Mouse (Mus musculus) heart, postnatal 14 days (tissue): ENCODE measurements around the gene Cntnap2. TPM values are rescaled to one million over a fixed set of nuclear protein-coding genes. Genes with fewer than 3 reads are reported as not detected.

Source experiments
- DNase-seq, 2 experiments: peaks; one replicate each; pipeline ENCODE4 v3.0.0; 2021 to 2022
- intact Hi-C: fragments of 180-260 bp; cut with DNase I; formaldehyde crosslinking; loops from one replicate; pipeline ENCODE4 v1.15.1; 2025
- total RNA-seq, 2 experiments: library from RNA; stranded (reverse); gene quantifications; 2 replicates each; pipeline ENCODE4 v1.2.3; 2021

The Cntnap2 gene
- total RNA-seq, 2 experiments from 2014 or later = not detected

DNA sequence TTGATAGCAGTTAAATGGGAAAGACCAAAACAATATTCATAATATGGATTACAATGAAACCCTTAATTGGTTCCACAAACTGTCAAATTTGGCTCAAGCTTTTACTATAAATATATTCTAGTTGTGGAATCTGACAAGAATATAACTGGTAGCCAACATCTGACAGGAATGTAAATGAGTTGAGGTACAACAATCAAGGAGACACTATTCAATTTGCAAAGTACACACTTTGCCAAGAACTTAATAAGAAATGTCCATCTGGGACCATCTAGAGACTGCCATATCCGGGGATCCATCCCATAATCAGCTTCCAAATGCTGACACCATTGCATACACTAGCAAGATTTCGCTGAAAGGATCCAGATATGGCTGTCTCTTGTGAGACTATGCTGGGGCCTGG, 1850.0 kb downstream of the Cntnap2 start:
- intact Hi-C loops = no loop called here
- no peak for DNase-seq

GRCm38 (mm10) chr6:46918701-46919274, 1859.6 kb downstream of the Cntnap2 start:
- no peak for DNase-seq

DNA sequence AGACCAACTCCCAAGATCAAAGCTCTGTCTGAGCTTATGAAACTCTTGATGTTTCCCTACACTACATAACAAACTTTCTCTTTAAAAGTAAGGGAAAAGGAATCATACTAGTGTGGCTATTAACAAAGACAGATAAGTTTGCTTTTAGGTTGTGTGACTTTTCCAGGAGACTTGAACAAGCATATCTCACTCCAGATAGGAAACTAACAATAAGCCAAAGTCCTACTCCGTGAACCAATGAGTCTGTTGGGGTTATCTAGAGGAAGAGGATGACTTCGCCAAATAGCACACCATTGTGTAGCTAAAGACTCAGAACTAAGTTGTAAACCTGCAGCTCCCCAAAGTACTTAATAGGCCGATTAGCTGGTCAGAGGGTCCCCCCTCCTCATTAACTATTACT, 1860.8 kb downstream of the Cntnap2 start:
- DNase-seq = no peak
- intact Hi-C loops = no loop called here

More at GRCm38 (mm10) chr6:46918701-46919274, 1859.6 kb downstream of the Cntnap2 start:
- intact Hi-C loops = no loop called here

DNA sequence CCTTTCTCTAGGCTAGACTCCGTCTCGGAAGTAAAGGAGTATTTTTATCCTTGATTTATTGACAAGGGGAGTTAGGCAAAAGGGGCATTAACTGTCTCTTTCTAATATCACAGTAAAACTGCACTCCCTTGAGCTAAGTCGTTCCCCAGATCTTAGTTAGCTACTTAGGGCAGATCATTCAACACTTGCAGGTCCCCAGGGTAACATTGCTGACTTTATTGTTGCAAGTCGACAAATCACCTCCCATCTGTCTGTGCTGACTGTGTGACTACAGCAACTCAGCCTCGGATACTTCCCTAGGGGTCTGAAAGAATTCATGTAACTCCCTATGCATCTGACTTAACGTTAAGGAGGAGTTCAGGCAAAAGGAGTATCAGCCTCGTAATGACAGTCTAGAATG, 1865.6 kb downstream of the Cntnap2 start:
- intact Hi-C loops = no loop called here

DNA sequence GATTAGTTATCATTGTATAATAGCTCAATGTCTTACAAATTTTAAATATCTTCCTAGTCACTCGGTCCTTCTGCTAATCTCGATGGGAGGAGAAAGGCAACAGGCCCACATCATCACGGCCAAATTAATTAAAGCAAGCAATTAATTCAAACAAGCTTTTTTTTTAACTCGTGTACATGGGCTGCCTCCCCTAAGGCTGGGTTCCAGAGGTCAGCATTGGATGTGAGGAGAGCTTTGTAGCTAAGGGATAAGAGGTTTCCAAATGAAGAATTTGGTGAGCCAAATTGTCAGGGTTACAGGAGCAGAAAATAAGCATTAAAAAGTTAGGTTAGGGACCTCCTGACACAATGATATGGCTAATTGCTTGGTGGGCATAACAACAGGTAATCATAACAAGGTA, 1886.5 kb downstream of the Cntnap2 start:
- intact Hi-C loops = no loop called here

More for the DNA sequence above, 1865.6 kb downstream of the Cntnap2 start:
- DNase-seq = no peak

DNA sequence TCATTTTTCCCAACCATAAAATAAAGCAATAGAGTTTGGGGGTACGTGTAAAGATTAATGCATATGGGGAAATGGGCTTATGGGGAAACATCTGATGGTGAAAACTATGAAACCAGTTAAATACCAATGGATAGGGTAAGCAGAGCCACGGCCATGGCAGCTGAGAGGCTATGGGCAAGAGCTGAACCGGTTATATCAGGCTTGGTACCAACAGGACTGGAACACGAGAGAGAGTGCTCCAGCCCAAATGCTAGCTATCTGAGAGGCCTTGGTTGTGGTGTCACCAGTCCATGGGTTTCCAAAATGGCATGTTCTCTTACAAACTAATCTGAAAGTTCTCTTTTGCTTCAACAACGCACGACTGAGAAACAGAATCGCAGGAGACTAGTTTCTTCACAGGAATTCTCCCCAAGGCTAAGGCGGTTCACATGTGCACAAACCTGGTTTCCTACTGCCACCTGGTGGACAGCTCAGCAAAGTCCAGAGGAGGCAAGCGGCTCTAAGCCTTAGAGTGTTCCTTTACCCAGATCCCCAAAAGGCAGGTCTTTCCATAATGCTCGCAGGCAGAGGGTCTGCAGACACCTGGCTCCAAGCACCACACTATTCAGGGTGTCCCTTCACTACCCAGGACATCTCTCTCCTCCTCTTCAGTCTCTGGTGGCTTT, 1902.0 kb downstream of the Cntnap2 start:
- intact Hi-C loops = loop anchor here (2.0 kb wide), 1 partner anchor 1636 kb away; no protein-coding TSS in a partner anchor

More for the DNA sequence above, 1886.5 kb downstream of the Cntnap2 start:
- DNase-seq = no peak

DNA sequence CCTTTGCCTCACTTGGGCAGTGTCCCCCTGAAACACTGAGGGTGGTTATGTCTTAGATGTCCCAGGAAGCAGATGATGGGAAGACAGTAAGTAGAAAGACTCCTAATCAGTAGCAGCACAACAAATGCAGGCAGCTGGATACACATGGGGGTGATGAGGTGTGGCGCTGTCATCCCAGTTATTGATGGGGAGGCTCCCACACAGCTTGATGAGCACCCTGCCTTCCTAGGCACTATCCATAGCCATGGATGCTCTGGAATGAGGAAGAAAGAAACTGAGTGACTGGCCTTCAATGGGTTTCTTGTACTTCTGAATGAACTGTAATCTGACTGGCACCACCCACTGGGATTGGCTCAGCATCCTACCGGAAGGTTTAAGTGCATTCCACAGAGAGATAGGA, 1904.1 kb downstream of the Cntnap2 start:
- intact Hi-C loops = no loop called here
- DNase-seq = no peak

More for the DNA sequence above, 1902.0 kb downstream of the Cntnap2 start:
- peak; percentile 45 to 72 for DNase-seq

DNA sequence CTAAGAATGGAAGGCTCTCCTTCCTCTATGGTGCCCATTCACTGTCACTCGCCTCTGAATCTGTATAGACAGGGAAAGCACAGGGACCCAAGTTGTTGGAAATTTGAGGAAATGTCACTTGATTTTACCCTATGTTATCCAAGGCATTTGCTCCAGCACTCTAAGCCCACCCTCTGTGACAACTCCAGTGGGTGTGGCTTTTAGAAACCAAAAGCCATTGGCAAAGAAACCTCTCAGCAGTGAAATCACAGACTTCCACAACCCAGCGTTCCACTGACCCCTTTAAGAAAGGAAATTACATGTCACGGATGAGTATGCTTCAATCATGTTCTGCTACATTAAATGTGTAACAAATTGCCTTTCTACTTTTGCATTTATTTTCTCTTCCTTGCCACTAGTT, 1904.5 kb downstream of the Cntnap2 start:
- intact Hi-C loops = no loop called here
- no peak for DNase-seq

DNA sequence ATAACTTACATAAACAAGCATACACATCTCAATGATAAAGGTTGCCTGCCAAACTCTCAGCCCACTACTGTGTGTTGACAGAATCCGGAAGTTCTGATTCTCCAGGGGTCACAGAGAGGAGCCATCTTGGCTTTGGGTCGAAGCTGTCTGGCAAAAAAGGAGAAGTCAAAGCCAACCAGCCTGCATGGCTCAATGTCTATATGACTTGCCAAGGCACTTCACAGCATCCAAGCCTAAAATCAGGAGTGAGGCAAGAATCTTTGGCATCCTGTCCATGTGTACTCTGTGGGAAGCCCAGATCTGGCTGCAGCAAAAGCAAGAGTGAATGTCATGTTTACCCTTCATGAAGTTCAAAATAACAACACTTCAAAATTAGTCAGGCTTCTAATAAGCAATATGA, 1913.5 kb downstream of the Cntnap2 start:
- intact Hi-C loops = no loop called here
- DNase-seq = peak; percentile 6 to 17

- intact Hi-C loops = no loop called here
- DNase-seq = no peak
Observed at GRCm38 (mm10) chr6:46996010-46996602, 1936.9 kb downstream of the Cntnap2 start.

DNA sequence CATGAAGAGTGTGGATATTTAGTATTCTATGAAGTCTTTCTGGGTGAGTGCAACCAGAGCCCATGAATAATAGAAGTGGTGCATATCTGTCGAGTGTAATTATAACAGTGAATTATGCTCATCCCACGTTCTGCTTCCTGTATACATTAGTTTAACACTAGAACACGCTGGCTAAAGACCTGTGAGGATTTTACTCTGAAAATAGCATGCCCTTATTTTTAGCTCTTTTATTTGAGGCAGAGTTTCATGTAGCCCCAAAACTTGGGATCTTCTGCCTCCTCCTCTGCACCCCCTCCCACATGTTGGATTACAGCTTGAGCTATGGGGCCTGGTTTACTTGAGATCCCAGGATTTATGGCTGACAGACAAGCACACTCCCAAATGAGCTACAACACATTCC, 1945.3 kb downstream of the Cntnap2 start:
- intact Hi-C loops = no loop called here
- no peak for DNase-seq

DNA sequence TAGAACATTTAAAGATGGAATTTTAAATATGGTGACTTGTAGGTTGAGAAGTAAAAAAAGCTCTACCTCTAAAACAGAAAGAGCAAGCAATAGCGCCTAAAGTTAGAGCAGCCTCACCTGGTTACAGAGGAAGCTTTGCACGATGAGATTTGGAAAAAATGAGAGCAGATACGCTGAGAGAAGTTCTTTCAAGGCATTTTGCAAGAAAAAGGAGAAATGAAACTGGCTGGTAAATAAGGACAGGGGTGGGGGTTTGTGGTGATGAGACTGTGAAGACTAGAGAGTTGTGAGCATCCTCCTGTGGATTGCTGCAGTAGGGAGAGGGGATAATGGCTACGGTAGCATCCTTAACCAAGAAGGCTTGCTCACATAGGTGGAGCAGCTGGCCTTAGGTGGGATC, 1953.8 kb downstream of the Cntnap2 start:
- intact Hi-C loops = no loop called here

GRCm38 (mm10) chr6:47013535-47013934, 1954.4 kb downstream of the Cntnap2 start:
- peak; percentile 48 to 74 for DNase-seq
- intact Hi-C loops = no loop called here

More for the DNA sequence above, 1953.8 kb downstream of the Cntnap2 start:
- DNase-seq = no peak

DNA sequence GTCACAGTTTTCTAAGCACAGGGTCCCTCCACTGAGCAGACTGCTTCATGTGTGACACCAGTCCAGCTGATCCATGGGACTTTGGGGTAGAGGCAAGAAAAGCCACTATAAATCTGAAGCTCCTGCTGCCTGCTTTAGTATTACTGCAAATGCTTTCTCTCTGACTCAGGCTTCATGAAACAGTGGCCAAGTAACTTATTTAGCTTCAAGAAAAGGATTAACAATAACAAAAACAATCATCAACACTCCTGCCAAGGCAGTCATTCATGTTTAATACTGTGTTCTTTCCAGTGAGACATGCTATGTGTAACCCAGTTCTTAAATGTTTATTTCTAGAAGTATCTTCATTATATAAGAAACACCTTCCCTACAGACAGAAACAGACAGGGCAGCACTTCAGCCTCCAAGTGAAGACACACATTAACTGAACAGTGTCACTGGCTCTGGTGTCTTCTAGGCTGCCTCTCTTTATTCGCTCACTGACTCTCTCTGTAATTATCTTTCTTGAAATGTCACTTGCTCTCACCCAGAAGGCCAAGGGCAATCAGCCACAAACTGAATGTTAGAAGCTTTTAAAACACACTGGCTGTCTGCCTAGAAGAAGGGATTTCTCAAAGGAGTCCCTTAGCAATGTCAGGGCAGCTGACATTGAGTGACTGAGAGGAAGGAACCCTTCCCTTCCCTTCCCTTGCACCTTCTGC, 1955.9 kb downstream of the Cntnap2 start:
- no peak for DNase-seq
- intact Hi-C loops = no loop called here

DNA sequence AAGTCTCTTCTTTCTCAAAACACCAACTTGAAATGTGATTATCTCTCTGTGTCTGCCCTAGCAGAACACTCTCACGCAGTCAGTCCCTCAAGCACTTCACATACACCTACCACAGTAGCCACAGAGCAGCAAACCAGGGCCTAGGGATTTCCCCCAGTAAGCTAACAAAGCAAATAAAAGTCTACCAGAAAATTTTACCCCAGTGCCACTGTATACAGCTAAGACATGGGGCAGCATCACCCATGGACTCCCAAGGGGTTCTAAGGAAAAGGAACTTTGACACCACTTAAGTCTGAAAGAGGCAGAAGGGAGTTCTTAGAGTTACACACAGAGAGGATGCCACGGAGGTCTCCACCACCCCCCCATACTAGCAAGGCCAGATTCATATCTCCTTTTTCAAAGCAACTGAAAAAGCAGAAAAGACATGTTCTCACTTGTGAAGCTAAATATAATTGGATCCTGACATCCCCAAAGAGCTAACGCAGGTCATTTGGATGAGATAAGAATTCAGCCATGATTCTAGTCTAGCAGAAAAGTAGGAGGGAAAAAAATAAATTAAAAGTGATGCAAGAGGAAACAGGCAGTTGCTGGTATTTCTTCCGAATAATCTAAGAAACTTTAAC, 1967.0 kb downstream of the Cntnap2 start:
- intact Hi-C loops = no loop called here
- DNase-seq = no peak

GRCm38 (mm10) chr6:47031362-47031761, 1972.2 kb downstream of the Cntnap2 start:
- intact Hi-C loops = no loop called here
- DNase-seq = no peak

DNA sequence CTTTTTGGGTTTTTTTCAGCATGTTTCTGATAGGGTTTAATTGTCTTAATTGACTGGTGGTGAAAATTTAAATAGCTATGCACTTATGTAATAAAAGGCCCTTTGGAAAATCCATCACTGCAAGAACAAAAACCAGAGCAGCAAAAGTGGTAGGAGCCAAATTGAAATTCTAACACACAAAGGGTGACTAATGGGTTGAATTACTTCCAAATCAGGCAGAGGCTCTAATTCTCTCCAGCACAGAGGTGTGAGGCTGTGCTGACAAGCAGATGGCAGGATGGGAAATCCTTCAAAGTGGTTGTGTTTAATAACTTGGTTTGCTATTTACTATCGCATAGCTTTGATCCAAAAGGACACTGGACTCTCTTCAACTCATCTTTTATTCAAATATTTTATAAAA, 1983.4 kb downstream of the Cntnap2 start:
- no peak for DNase-seq
- intact Hi-C loops = no loop called here

- intact Hi-C loops = no loop called here
- DNase-seq = no peak
Observed at GRCm38 (mm10) chr6:47043586-47043985, 1984.4 kb downstream of the Cntnap2 start.

GRCm38 (mm10) chr6:47044385-47045200, 1985.4 kb downstream of the Cntnap2 start:
- intact Hi-C loops = no loop called here
- no peak for DNase-seq

DNA sequence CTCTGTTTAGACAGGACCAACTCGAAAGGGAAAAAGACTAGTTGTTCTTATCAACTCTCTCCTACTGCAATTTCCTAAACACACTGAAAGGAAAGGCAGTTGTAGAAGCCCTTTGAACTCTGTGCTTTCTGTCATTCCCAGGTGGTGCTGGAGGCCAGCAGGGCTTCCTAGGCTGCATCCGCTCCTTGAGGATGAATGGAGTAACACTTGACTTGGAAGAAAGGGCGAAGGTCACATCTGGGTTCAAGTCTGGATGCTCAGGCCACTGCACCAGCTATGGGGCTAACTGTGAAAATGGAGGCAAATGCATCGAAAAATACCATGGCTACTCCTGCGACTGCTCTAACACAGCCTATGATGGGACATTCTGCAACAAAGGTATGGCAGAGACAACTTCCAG, 1989.9 kb downstream of the Cntnap2 start:
- intact Hi-C loops = no loop called here
- DNase-seq = no peak
